Mouse (Mus musculus): ENCODE results near the gene Prkca. TPM values are rescaled to one million over a fixed set of nuclear protein-coding genes. Genes with fewer than 3 reads are reported as not detected.

Prkca gene
- polyA plus RNA-seq, 1 experiment from 2014 or later: 7.2 TPM

DNA sequence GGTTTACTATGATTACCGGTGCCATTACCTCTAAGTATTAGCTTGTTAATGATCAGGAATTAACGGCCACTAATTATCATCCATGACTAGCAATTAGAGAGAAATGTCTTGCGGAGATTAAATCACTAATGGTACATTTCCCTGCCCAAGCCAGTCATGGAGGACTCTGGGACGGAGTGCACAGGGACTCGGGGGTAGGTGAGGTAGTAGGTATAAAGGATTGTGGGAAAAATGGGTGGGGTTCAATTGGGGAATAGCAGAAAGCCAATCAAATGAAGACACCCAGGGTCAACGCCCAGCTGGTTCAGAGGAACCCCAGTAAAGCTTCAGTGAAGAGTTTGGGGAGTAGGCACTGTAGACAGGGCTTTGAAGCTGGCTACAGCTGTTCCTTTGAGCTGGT, 456.4 kb downstream of the Prkca start:
- Histone ChIP-seq H3K9ac (no peak overlapping the region), H3K4me3 (no peak overlapping the region), H3K27ac (no peak overlapping the region), H3K27me3 (replicated peaks) (no peaks in the 10 kb centered on the region), H3K4me2 (no peak overlapping the region), H3K9me3 (no peaks in the 10 kb centered on the region), H3K36me3 (replicated peaks) (no peaks in the 10 kb centered on the region), H3K4me1 (no peaks in the 10 kb centered on the region)
- no peak for ATAC-seq (replicated peaks)
- 75% methylated on average over 6 of the region's 6 CpGs for WGBS

Small RNA genes within 50 kb of the gene (microRNA-seq; reads per million reads assigned to microRNA genes)
- gene Mir7223: not detected

Other genes starting within 250 kb of the Prkca start
- gene Apoh, start 574 bp downstream of the Prkca start, polyA plus RNA-seq (2015; fragmentation: Nextera tagmentation; extraction: Ambion mirVana): 0.28 and 2.5 TPM in 2 replicates
- gene Cep112, start 81.3 kb upstream of the Prkca start, polyA plus RNA-seq (2015; fragmentation: Nextera tagmentation; extraction: Ambion mirVana): 25.1 and 29.7 TPM in 2 replicates